Mouse (Mus musculus): Measurements from ENCODE around the gene Hint1.

- TF ChIP-seq TAL1 (IDR thresholded peaks at IDR 0.05; ENCODE audit: low read length) (no peak), GATA1 (IDR thresholded peaks at IDR 0.05; ENCODE audit: low read length) (no peak)
These were observed 44.0 kb downstream of the Hint1 start for GRCm38 (mm10) chr11:54910081-54910665.

All from erythroblast, embryonic 14.5 days (primary cell).